Mouse (Mus musculus): ENCODE data around the gene Fam104a. TPM values are rescaled to one million over a fixed set of nuclear protein-coding genes. Genes with fewer than 3 reads are reported as not detected.

Gene Fam104a
- total RNA-seq, 4 experiments from 2014 or later = 26.8 to 28.6 (median 27.6) TPM

- DNase-seq (ENCODE audit: low spot score in 2 of 2) = peak; percentile 69 to 85
Measured at GRCm38 (mm10) chr11:113703758-113704157, 19.8 kb upstream of the Fam104a start.

GRCm38 (mm10) chr11:113699643-113700042, 15.7 kb upstream of the Fam104a start:
- no peak for DNase-seq (ENCODE audit: low spot score in 2 of 2)

DNA sequence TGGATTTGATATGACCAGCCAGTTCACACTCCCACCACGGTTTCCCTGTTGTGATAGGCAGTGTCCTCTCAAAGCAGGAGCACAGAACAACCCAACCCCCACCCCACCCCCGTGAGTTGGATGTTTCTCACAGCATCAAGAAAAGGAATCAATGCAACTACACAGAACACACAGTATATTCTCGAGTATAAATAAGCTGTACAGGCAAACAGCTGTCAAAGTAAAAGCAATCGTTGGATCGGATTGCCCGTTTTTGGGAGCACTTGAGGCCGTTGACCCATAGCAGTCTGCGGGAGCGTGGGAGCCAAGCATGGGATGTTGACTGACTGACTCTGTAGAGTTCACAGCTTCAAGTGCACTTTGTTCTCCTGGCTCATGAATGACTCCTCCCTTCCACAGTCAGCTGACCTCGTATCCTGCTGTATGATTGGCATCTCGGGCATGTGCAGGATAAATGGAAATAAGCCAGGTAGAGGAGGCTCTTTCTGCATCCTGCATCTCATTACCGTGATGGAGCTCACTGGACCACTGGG, 14.1 kb upstream of the Fam104a start:
- no peak for DNase-seq (ENCODE audit: low spot score in 2 of 2)

DNA sequence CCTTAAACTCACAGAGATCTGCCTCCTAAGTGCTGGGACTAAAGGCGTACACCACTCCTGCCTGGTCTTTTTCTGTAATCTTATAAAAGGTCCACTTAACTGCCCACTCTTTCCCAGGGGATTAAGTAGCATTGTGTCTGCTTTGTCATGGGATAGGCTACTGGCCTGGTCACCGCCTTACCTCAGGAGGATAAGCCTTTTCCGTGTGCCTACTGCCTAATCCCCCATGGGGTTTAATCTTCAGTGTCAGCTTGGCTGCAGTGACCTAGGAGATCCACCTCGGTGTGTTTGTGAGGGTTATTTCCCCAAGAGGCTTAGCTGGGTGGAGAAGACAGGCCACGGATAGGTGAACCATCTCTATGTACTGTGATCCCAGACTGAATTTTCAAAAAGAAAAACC, 13.6 kb upstream of the Fam104a start:
- no peak for DNase-seq (ENCODE audit: low spot score in 2 of 2)

GRCm38 (mm10) chr11:113691851-113692250, 7.9 kb upstream of the Fam104a start:
- DNase-seq (ENCODE audit: low spot score in 2 of 2) = no peak

- DNase-seq (ENCODE audit: low spot score in 2 of 2) = no peak
Measured at GRCm38 (mm10) chr11:113691318-113691717, 7.4 kb upstream of the Fam104a start.

GRCm38 (mm10) chr11:113690506-113690905, 6.6 kb upstream of the Fam104a start:
- DNase-seq (ENCODE audit: low spot score in 2 of 2) = no peak

- no peak for DNase-seq (ENCODE audit: low spot score in 2 of 2)
Measured at GRCm38 (mm10) chr11:113687031-113687430, 3.1 kb upstream of the Fam104a start.

DNA sequence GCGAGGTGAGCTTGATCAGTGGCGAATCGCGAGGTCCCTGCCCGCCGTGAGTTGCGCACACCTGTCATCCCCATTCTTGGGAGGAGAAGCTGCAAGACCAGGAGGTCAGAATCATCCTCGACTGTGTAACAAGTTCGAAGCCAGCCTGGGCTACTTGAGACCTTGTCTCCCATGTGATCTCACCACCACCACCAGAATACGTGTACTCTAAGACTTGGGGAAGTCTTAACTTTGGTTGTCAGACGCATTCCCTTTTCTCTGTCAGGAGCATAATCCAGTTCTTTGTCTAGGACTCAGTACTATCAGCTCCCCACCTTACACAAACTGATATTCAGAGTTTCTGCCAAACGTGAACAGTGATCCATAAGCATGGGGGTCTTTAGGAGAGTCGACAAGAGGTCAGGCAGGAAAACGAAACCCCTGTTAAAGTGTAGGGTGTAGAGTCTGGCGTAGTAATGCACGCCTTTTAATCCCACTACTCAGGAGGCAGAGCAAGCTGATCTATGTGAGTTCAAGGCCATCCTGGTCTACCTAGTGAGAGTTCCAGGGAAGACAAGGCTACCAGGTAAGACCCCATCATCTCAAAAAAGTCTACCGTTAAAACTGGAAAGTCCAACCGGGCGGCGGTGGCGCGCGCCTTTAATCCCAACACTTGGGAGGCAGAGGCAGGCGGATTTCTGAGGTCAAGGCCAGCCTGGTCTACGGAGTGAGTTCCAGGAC, 912 bp upstream of the Fam104a start:
- no peak for DNase-seq (ENCODE audit: low spot score in 2 of 2)

- no peak for DNase-seq (ENCODE audit: low spot score in 2 of 2)
Measured at GRCm38 (mm10) chr11:113683627-113683956, 363 bp downstream of the Fam104a start.

DNA sequence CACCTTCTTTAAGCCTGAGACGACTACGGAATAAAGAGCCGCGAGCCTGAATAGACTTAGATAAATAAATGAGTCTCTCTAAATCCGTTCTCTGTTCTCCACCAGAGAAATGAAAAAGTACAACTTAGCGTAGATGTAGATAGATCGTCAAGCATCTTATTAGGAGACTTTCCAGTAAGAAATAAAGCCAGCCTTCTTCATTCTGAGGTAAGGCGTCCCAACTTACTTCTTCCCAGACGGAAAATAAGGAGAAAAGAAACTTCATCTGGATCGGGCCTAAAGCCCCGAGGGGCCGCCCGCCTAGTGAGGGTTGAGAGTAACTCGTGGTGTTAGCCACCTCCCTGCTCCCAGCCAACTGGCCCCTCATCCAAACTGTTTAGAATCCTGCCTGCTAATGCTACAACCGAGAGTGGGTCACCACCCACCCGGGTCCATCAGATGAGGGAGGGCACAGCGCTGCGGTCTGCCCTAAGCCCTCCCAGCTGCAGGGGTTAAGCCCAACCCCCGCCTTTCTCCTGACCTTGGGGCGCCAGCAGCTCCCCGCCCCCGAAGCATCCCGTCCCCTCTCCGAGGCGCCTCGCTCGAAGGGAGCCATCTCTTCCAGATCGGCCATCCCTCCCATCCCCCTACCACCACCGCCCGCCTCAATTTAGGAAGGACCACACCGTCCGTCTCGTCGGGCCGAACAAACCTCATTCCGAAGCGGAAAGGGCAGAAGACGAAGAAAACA, 893 bp downstream of the Fam104a start:
- no peak for DNase-seq (ENCODE audit: low spot score in 2 of 2)

- DNase-seq (ENCODE audit: low spot score in 2 of 2) = no peak
Measured at GRCm38 (mm10) chr11:113681979-113682378, 2.0 kb downstream of the Fam104a start.

DNA sequence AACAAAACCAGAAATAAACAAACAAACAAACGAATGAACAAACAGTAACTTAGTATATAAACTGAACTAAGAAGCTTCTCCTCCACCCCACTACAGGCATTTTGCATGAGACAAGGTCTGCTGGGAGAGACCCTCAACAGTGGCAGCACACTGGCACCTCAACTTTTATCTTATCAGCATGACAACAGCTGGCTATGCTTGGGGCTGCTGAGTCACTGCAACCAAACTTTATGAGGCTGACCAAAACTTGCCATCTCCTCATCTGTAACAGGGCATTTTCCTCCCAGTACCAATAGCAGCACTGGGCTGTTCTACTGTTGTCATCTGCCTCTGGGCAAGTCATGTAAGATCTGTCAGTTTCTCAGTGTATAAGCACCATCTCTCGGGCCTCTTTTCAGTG, 3.0 kb downstream of the Fam104a start:
- no peak for DNase-seq (ENCODE audit: low spot score in 2 of 2)

GRCm38 (mm10) chr11:113678373-113678772, 5.6 kb downstream of the Fam104a start:
- DNase-seq (ENCODE audit: low spot score in 2 of 2) = no peak

- no peak for DNase-seq (ENCODE audit: low spot score in 2 of 2)
Measured at GRCm38 (mm10) chr11:113677378-113677777, 6.6 kb downstream of the Fam104a start.

- no peak for DNase-seq (ENCODE audit: low spot score in 2 of 2)
Measured at GRCm38 (mm10) chr11:113676847-113677246, 7.1 kb downstream of the Fam104a start.

GRCm38 (mm10) chr11:113674595-113674994, 9.4 kb downstream of the Fam104a start:
- no peak for DNase-seq (ENCODE audit: low spot score in 2 of 2)

GRCm38 (mm10) chr11:113673614-113674013, 10.3 kb downstream of the Fam104a start:
- DNase-seq (ENCODE audit: low spot score in 2 of 2) = no peak

GRCm38 (mm10) chr11:113669711-113670110, 14.2 kb downstream of the Fam104a start:
- no peak for DNase-seq (ENCODE audit: low spot score in 2 of 2)

- no peak for DNase-seq (ENCODE audit: low spot score in 2 of 2)
Measured at GRCm38 (mm10) chr11:113668857-113669256, 15.1 kb downstream of the Fam104a start.

DNA sequence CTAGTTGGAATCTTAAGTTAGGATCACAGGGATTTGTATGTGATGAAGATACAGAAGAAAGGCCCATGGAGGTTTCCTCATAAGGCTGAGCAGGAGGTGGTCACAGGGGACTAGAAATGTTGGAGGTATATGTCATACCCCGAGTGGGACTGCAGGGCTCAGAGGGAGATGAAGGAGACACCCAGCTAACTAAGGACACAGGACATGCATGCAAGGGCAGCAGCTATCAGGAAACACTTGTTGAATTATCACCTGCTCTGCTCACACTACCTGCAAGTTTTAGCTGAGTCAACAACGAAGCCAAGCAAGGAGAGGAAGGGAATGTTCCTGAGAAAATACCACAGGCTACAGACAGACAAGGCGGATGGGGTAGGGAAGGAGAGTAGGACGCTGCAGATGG, 16.3 kb downstream of the Fam104a start:
- DNase-seq (ENCODE audit: low spot score in 2 of 2) = no peak

- no peak for DNase-seq (ENCODE audit: low spot score in 2 of 2)
Measured at GRCm38 (mm10) chr11:113667122-113667521, 16.8 kb downstream of the Fam104a start.

DNA sequence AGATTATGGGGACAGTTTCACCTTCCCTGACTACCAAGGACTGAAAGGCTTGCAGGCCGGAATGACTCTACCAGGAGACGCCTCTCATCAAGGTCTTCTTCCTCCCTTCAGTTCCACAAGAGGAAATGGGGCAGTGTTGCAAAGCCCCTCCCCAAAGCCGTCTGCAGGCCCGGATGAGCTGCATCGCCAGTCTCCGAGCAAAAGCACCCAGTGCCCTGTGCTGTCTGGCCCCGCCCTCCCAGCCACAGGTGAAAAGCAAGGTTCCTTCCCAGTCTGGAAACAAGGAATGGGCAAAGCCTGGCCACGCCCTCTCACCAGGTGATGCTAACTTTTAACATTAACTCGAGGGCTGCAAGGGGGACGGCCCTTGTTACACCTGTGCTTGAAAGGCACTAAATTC, 17.3 kb downstream of the Fam104a start:
- no peak for DNase-seq (ENCODE audit: low spot score in 2 of 2)
